Mouse (Mus musculus): Measurements from ENCODE around the gene Shmt2. TPM values are rescaled to one million over a fixed set of nuclear protein-coding genes. Genes with fewer than 3 reads are reported as not detected.

Shmt2 gene
- polyA plus RNA-seq, 1 experiment = 171 TPM

DNA sequence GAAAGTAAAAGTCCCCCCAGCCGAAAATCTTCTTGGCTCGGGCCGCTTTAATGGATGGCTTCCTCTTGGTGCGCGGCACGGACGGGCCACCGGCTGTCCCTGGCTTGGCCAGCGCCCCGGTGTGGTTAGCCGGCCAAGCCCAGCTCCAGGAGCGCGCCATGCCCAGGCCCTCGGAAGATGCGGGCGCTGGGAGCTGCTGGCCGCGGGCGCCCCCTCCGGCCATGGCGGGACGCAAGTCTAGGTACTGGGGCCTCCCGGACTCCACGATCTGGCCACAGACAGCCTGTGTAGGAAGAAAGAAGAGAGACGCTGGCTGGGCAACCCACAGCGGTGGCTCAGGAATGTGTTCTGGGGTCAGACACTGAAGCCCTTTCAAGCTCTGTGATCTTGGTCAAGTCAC lies 4.4 kb upstream of the Shmt2 start:
- H3K27me3 ChIP-seq (ENCODE audit: control insufficient read depth, insufficient read depth, low read length) = peaks cover 38% of the 10 kb centered on the region
- H3K4me3 ChIP-seq (ENCODE audit: control insufficient read depth, insufficient read depth, low read length) = no peak overlapping the region
- H3K36me3 ChIP-seq (ENCODE audit: control insufficient read depth, insufficient read depth, low read length) = no peaks in the 10 kb centered on the region
- DNase-seq = no peak
- peaks cover 24% of the 10 kb centered on the region for H3K4me1 ChIP-seq (replicated peaks; ENCODE audit: control insufficient read depth, insufficient read depth, low read length)
- no peak overlapping the region for H3K27ac ChIP-seq (ENCODE audit: control insufficient read depth, insufficient read depth, low read length)
- WGBS = 2% methylated on average over 26 of the region's 26 CpGs
- TF ChIP-seq POLR2A (IDR thresholded peaks at IDR 0.05; ENCODE audit: control insufficient read depth, extremely low read depth, insufficient read depth, low read length, poor library complexity) (no peak), CTCF (IDR thresholded peaks at IDR 0.05; ENCODE audit: borderline replicate concordance, control insufficient read depth, extremely low read depth, insufficient read depth, low read length, poor library complexity) (peak; percentile 54; the same call in 1 of the 2 replicates)

DNA sequence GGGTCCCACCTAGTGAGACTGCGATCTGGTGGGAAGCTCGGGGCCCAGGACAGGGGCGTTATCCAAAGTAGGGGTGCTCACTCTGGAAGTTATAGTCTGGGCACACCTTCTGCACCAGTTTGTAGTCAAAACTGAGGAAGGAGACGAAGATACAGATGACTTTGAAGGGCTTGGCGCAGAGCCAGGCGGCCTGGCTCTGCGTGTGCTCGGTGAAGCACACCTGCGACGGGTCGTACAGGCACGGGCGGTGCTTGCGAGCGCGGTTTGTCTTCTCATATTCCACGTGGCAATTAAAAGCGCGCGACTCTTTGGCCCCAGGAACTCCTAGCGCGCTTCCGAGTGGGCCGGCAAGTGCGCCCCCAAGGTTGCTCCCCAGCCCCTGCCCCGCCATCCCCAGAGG lies 3.8 kb upstream of the Shmt2 start:
- no peak overlapping the region for H3K27ac ChIP-seq (ENCODE audit: control insufficient read depth, insufficient read depth, low read length)
- TF ChIP-seq POLR2A (IDR thresholded peaks at IDR 0.05; ENCODE audit: control insufficient read depth, extremely low read depth, insufficient read depth, low read length, poor library complexity) (no peak), CTCF (IDR thresholded peaks at IDR 0.05; ENCODE audit: borderline replicate concordance, control insufficient read depth, extremely low read depth, insufficient read depth, low read length, poor library complexity) (no peak)
- H3K36me3 ChIP-seq (ENCODE audit: control insufficient read depth, insufficient read depth, low read length) = no peaks in the 10 kb centered on the region
- DNase-seq = peak; percentile 64
- no peak overlapping the region for H3K4me3 ChIP-seq (ENCODE audit: control insufficient read depth, insufficient read depth, low read length)
- H3K27me3 ChIP-seq (ENCODE audit: control insufficient read depth, insufficient read depth, low read length) = peaks cover 33% of the 10 kb centered on the region
- WGBS = under 1% methylated on average over 26 of the region's 26 CpGs
- H3K4me1 ChIP-seq (replicated peaks; ENCODE audit: control insufficient read depth, insufficient read depth, low read length) = peaks cover 30% of the 10 kb centered on the region

DNA sequence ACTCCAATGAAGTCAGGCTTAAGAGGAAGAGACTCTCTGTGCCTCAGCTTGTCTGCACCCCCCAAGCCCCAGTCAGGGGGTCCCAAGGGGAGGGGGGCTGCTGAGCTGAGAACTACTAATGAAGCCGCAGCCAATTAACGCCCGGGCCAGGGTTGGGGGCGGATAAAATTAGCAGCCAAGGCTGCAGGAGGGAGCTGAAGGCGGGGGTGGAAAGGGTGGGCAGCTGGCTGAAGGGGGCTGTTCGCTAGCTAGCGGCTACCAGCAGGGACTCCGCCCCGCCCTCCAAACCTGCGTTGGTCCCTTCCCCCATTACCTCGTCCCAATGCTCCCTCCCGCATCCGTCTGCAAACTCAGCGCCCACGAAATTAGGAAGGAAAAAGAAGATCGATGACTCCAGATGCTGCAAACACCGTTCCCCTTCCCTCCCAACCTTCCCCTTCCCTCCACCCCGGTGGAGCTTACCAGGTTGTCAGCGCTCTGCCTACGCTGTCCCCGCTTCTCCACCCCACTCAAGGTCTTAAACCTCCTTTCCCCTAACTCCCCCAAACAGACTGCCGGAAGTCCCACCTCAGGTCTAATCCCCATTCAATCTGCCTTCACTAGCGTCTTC lies 2.5 kb upstream of the Shmt2 start:
- no peaks in the 10 kb centered on the region for H3K36me3 ChIP-seq (ENCODE audit: control insufficient read depth, insufficient read depth, low read length)
- WGBS = 26% methylated on average over 23 of the region's 23 CpGs
- no peak overlapping the region for H3K4me3 ChIP-seq (ENCODE audit: control insufficient read depth, insufficient read depth, low read length)
- no peak for DNase-seq
- peaks cover 23% of the 10 kb centered on the region for H3K27me3 ChIP-seq (ENCODE audit: control insufficient read depth, insufficient read depth, low read length)
- TF ChIP-seq CTCF (IDR thresholded peaks at IDR 0.05; ENCODE audit: borderline replicate concordance, control insufficient read depth, extremely low read depth, insufficient read depth, low read length, poor library complexity) (no peak), POLR2A (IDR thresholded peaks at IDR 0.05; ENCODE audit: control insufficient read depth, extremely low read depth, insufficient read depth, low read length, poor library complexity) (no peak)
- no peak overlapping the region for H3K27ac ChIP-seq (ENCODE audit: control insufficient read depth, insufficient read depth, low read length)
- H3K4me1 ChIP-seq (replicated peaks; ENCODE audit: control insufficient read depth, insufficient read depth, low read length) = peaks cover 30% of the 10 kb centered on the region

DNA sequence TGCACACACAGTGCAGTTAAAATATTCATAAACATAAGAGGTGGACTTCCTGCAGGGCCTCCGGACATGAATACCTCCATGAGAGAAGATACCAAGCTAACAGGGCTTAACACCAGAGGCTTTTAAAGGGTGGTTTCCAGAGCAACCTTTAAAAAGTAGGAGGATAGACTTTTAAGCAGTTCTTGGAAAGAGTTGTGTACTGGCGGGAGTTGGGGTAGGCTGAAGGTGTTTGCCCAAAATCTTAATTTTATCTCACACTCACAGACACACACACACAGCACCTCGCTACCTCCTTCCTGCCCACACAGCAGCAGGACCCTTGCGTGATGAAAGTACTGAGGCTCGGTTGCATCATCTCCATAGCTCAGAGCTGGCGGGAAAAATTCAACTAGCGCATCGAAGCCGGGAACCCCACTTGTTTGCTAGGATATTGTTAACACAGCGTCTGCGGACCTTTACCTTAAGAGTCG lies 598 bp downstream of the Shmt2 start:
- under 1% methylated on average over 12 of the region's 12 CpGs for WGBS
- H3K27ac ChIP-seq (ENCODE audit: control insufficient read depth, insufficient read depth, low read length) = no peak overlapping the region
- DNase-seq = no peak
- peak overlapping the region; percentile 65 for H3K4me3 ChIP-seq (ENCODE audit: control insufficient read depth, insufficient read depth, low read length)
- TF ChIP-seq CTCF (IDR thresholded peaks at IDR 0.05; ENCODE audit: borderline replicate concordance, control insufficient read depth, extremely low read depth, insufficient read depth, low read length, poor library complexity) (no peak), POLR2A (IDR thresholded peaks at IDR 0.05; ENCODE audit: control insufficient read depth, extremely low read depth, insufficient read depth, low read length, poor library complexity) (no peak)
- peaks cover 5% of the 10 kb centered on the region; the same call in 1 of the 2 replicates for H3K27me3 ChIP-seq (ENCODE audit: control insufficient read depth, insufficient read depth, low read length)
- peaks cover 27% of the 10 kb centered on the region for H3K4me1 ChIP-seq (replicated peaks; ENCODE audit: control insufficient read depth, insufficient read depth, low read length)
- no peaks in the 10 kb centered on the region for H3K36me3 ChIP-seq (ENCODE audit: control insufficient read depth, insufficient read depth, low read length)

GRCm38 (mm10) chr10:127520714-127521357 lies 1.4 kb downstream of the Shmt2 start:
- WGBS = 97% methylated on average over 20 of the region's 20 CpGs
- Histone ChIP-seq H3K27me3 (ENCODE audit: control insufficient read depth, insufficient read depth, low read length) (peaks cover 2% of the 10 kb centered on the region; the same call in 1 of the 2 replicates), H3K27ac (ENCODE audit: control insufficient read depth, insufficient read depth, low read length) (no peak overlapping the region), H3K4me1 (replicated peaks; ENCODE audit: control insufficient read depth, insufficient read depth, low read length) (peaks cover 20% of the 10 kb centered on the region), H3K36me3 (ENCODE audit: control insufficient read depth, insufficient read depth, low read length) (no peaks in the 10 kb centered on the region), H3K4me3 (ENCODE audit: control insufficient read depth, insufficient read depth, low read length) (peak overlapping the region; percentile 8; the same call in 1 of the 2 replicates)
- no peak for DNase-seq
- no peak for TF ChIP-seq CTCF (IDR thresholded peaks at IDR 0.05; ENCODE audit: borderline replicate concordance, control insufficient read depth, extremely low read depth, insufficient read depth, low read length, poor library complexity)
- no peak for TF ChIP-seq POLR2A (IDR thresholded peaks at IDR 0.05; ENCODE audit: control insufficient read depth, extremely low read depth, insufficient read depth, low read length, poor library complexity)

- H3K36me3 ChIP-seq (ENCODE audit: control insufficient read depth, insufficient read depth, low read length) = no peaks in the 10 kb centered on the region
- no peak overlapping the region for H3K27ac ChIP-seq (ENCODE audit: control insufficient read depth, insufficient read depth, low read length)
- DNase-seq = no peak
- WGBS = 96% methylated on average over 37 of the region's 37 CpGs
- peaks cover 1% of the 10 kb centered on the region; the same call in 1 of the 2 replicates for H3K27me3 ChIP-seq (ENCODE audit: control insufficient read depth, insufficient read depth, low read length)
- no peak for TF ChIP-seq POLR2A (IDR thresholded peaks at IDR 0.05; ENCODE audit: control insufficient read depth, extremely low read depth, insufficient read depth, low read length, poor library complexity)
- TF ChIP-seq CTCF (IDR thresholded peaks at IDR 0.05; ENCODE audit: borderline replicate concordance, control insufficient read depth, extremely low read depth, insufficient read depth, low read length, poor library complexity) = no peak
- no peak overlapping the region for H3K4me3 ChIP-seq (ENCODE audit: control insufficient read depth, insufficient read depth, low read length)
- peaks cover 13% of the 10 kb centered on the region for H3K4me1 ChIP-seq (replicated peaks; ENCODE audit: control insufficient read depth, insufficient read depth, low read length)
Observed at GRCm38 (mm10) chr10:127519903-127520713, 2.1 kb downstream of the Shmt2 start.
